Mouse (Mus musculus) kidney, adult 2 months (tissue): ENCODE results near the gene Tpcn2. TPM values are rescaled to one million over a fixed set of nuclear protein-coding genes. Genes with fewer than 3 reads are reported as not detected.

Experiments
- DNase-seq: peaks from one replicate; pipeline ENCODE4 v3.0.0; 2021
- H3K27ac ChIP-seq: fragments of 200-500 bp; 2 replicates; pipeline ENCODE4 v1.5.1; 2012; ENCODE audit warnings: low read depth, low read length, control low read depth, inconsistent platforms; ENCODE audit not compliant: insufficient read depth
- H3K27me3 ChIP-seq: fragments of 200-500 bp; replicated peaks from 2 replicates; pipeline ENCODE4 v1.6.1; 2012; ENCODE audit warnings: mild to moderate bottlenecking, moderate library complexity, low read length, inconsistent platforms; ENCODE audit not compliant: control insufficient read depth, insufficient read depth
- H3K36me3 ChIP-seq: fragments of 200-500 bp; 2 replicates; pipeline ENCODE4 v1.6.1; 2012; ENCODE audit warnings: mild to moderate bottlenecking, moderate library complexity, low read length, inconsistent platforms; ENCODE audit not compliant: control insufficient read depth, insufficient read depth
- H3K4me1 ChIP-seq: fragments of 200-500 bp; 2 replicates; pipeline ENCODE4 v1.6.1; 2011; ENCODE audit warnings: low read length; ENCODE audit not compliant: control insufficient read depth, insufficient read depth
- H3K4me3 ChIP-seq: fragments of 200-500 bp; 2 replicates; pipeline ENCODE4 v1.5.1; 2011; ENCODE audit warnings: mild to moderate bottlenecking, low read depth, low read length, control low read depth; ENCODE audit not compliant: insufficient read depth
- CTCF ChIP-seq: fragments of 200-500 bp; conservative IDR thresholded peaks from 2 replicates; pipeline ENCODE4 v1.5.1; 2011; ENCODE audit warnings: low read depth, mild to moderate bottlenecking, control low read depth, low read length, moderate library complexity, mixed read lengths; ENCODE audit not compliant: insufficient read depth, insufficient read length
- POLR2A ChIP-seq: fragments of 200-500 bp; IDR thresholded peaks from one replicate; pipeline ENCODE4 v1.6.1; 2011; ENCODE audit warnings: low read depth, low read length, control low read depth
- WGBS: fragments of 180-500 bp; shearing (Covaris S2); methylation state at CpG from one replicate; pipeline ENCODE4 v1.1.7; 2018; 5-methylcytosine and 5-hydroxymethylcytosine counted together
- polyA plus RNA-seq: library from polyadenylated mRNA; depleted of rRNA; stranded (reverse); fragments of >200 nt; gene quantifications from 2 replicates; pipeline ENCODE4 v1.2.3, GENCODE M21; 2012

Tpcn2 gene
- polyA plus RNA-seq, 1 experiment = 9.5 TPM

DNA sequence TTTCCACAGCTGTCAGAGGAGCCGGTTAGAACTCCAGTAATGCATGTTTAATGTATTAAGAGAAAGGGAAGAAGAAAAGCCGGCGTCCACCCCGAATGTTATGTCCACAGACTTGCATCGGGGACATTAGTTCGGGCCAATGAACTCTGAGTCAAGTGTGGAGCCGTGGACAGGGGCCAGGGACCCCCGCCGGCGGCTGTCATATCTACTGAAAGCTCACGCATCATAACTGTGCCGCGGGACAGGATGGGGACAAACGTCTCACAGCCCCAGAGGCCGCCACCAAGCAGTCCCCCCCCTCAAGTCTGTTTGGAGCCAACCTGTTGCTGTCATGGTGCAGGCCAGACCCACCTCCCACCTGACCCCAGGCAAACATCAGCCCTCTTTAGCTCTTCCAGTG, 110.2 kb downstream of the Tpcn2 start:
- 69% methylated on average over 15 of the region's 15 CpGs for WGBS
- Histone ChIP-seq H3K36me3 (no peaks in the 10 kb centered on the region), H3K27ac (no peak overlapping the region), H3K27me3 (no peaks in the 10 kb centered on the region), H3K4me1 (no peaks in the 10 kb centered on the region), H3K4me3 (no peak overlapping the region)
- TF ChIP-seq CTCF = no peak
- DNase-seq = no peak

GRCm38 (mm10) chr7:145173116-145173515, 110.7 kb downstream of the Tpcn2 start:
- Histone ChIP-seq H3K36me3 (no peaks in the 10 kb centered on the region), H3K4me1 (no peaks in the 10 kb centered on the region), H3K4me3 (no peak overlapping the region), H3K27me3 (no peaks in the 10 kb centered on the region), H3K27ac (no peak overlapping the region)
- no peak for DNase-seq
- TF ChIP-seq POLR2A = no peak
- no peak for TF ChIP-seq CTCF
- WGBS = 47% methylated on average over 12 of the region's 12 CpGs

GRCm38 (mm10) chr7:145169703-145170102, 114.1 kb downstream of the Tpcn2 start:
- no peak for DNase-seq

DNA sequence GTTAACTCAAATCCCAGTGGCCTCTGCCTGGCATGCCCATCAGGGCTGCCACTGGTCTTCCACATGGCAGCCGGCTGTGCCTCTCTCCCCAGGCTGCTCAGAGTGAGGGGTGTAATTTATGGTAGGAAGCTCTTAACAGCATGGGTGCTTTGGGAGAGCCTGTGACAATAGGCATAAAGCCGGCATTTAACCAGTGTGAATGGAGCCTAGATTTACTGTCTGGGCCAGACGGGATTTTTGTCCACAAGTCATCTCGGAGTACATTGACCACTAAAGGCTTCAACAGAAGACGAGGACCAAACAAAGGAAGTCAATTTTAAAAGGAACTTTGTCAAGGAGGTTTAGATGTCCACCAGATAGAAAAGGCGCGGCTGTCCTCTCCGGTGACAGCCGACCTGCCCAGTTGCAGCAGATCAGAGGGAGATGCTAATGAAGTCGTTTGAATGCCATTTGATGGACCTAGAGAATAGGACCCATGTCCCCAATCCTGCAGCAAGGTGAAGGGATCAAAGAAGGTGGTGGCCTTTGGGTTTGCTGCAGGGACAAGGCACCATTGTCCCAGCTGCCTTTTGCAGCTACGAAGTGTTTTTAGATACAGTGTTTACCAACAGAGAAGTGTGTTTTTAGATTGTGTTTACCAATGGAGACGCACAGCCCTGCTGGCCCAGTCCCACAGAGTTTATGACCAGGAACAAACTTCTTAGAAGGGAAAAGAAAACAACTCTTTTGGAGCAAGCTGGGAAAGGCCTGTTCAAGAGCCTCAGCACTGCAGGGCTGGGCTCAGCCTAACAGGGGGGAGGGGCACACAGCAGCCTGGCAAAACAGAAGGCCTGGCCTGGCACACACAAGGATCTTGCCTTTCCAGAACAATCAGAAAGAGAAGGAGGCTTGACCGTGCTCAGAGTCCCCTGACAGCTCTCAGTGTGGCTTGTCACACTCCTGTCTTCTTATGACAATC, 124.2 kb downstream of the Tpcn2 start:
- TF ChIP-seq CTCF = no peak
- no peak for TF ChIP-seq POLR2A
- Histone ChIP-seq H3K36me3 (no peaks in the 10 kb centered on the region), H3K27ac (peak overlapping the region; percentile 42; the same call in 1 of the 2 replicates), H3K27me3 (no peaks in the 10 kb centered on the region), H3K4me1 (no peaks in the 10 kb centered on the region), H3K4me3 (no peak overlapping the region)
- DNase-seq = peak; percentile 51
- WGBS = 63% methylated on average over 13 of the region's 13 CpGs

More at GRCm38 (mm10) chr7:145169703-145170102, 114.1 kb downstream of the Tpcn2 start:
- H3K27ac ChIP-seq = no peak overlapping the region
- H3K27me3 ChIP-seq = no peaks in the 10 kb centered on the region
- WGBS = 87% methylated on average over 3 of the region's 3 CpGs
- no peak for TF ChIP-seq CTCF
- no peak for TF ChIP-seq POLR2A
- no peaks in the 10 kb centered on the region for H3K4me1 ChIP-seq
- H3K36me3 ChIP-seq = no peaks in the 10 kb centered on the region
- no peak overlapping the region for H3K4me3 ChIP-seq

GRCm38 (mm10) chr7:145155666-145156065, 128.1 kb downstream of the Tpcn2 start:
- Histone ChIP-seq H3K4me1 (no peaks in the 10 kb centered on the region), H3K27me3 (no peaks in the 10 kb centered on the region), H3K27ac (no peak overlapping the region), H3K36me3 (no peaks in the 10 kb centered on the region), H3K4me3 (no peak overlapping the region)
- WGBS = 86% methylated on average over 4 of the region's 4 CpGs
- TF ChIP-seq POLR2A = no peak
- no peak for TF ChIP-seq CTCF
- DNase-seq = no peak

- no peak overlapping the region for H3K4me3 ChIP-seq
- H3K27ac ChIP-seq = no peak overlapping the region
- no peak for TF ChIP-seq POLR2A
- no peak for TF ChIP-seq CTCF
- H3K4me1 ChIP-seq = no peaks in the 10 kb centered on the region
- WGBS = 92% methylated on average over 1 of the region's 1 CpGs
- no peak for DNase-seq
- no peaks in the 10 kb centered on the region for H3K36me3 ChIP-seq
- no peaks in the 10 kb centered on the region for H3K27me3 ChIP-seq
Measured at GRCm38 (mm10) chr7:145154066-145154465, 129.7 kb downstream of the Tpcn2 start.

DNA sequence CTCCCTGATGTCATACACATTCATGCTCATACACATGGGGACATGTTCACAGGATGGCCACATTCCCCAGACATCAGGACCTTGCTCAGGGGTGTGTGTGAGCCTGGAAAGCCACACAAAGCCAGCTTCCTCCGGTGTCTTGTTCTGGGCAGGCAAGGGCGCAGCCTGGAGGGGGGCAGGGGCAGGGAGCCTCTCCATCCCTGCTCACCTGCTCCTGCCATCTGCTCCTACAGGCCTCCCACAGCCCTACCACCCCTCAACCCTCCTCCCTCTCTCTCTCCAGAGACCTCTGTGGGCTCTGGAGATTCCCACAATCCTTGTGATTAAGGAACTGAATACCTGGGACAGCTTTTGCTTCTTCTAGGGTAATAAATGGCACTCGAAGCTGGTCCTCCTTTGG, 132.0 kb downstream of the Tpcn2 start:
- no peak for DNase-seq
- H3K36me3 ChIP-seq = no peaks in the 10 kb centered on the region
- H3K4me1 ChIP-seq = no peaks in the 10 kb centered on the region
- no peaks in the 10 kb centered on the region for H3K27me3 ChIP-seq
- no peak overlapping the region for H3K27ac ChIP-seq
- 80% methylated on average over 3 of the region's 3 CpGs for WGBS
- TF ChIP-seq POLR2A = no peak
- no peak for TF ChIP-seq CTCF
- no peak overlapping the region for H3K4me3 ChIP-seq
